Mouse (Mus musculus): Measurements from ENCODE around the gene Cad. TPM values are rescaled to one million over a fixed set of nuclear protein-coding genes. Genes with fewer than 3 reads are reported as not detected.
"Not testable (repeated sequence)": the region's sequence is repeated elsewhere in the genome, so short reads cannot be mapped to it uniquely, and the experiment has no call there.

The Cad gene
- polyA plus RNA-seq (2016; fragmentation: Nextera tagmentation; extraction: Ambion mirVana) = 42.7 and 50.9 TPM in 2 replicates

DNA sequence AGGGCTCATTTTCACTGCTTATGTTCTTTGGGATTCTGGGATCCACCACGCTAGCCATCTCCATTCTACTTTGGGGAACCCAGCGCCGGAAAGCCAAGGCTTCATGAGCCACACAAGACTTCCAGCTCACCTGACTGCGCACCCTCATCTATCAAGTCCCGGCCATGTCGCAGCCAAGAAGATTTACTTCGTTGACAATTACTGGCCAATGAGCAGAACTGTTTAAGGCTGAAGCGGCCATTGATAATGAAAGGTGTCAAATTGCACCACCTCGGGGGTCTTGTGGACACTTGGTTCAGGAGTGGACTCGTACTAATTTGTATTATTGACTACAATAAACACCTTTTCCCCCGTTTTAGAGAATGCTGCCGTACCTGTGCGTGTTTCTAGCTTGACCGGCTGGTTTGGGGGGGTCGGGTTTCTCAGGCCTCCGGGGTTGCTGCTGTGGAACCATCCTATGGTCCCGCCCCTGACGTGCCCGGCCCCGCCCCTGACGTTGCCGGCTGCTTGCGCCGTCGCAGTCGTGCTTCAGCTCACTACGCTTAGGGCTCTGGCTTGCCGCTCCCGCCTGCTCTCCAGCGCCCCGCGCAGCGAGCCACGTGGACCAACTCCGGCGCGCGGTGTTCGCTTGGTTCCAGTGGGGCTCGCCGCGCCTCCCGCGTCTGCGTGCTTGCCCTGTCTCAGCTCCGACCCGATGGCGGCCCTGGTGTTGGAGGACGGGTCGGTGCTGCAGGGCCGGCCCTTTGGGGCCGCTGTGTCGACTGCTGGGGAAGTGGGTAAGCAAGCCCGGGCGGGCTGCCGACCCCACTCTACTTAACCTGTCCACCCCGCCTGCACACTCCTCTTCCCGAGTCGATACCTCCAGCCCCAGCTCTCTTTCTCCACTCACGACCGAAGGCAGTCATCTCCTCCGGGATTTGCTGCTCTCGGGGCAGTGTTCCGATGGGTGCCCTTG, at the start of gene Cad:
Gene Cad, plus strand, starts transcription at position 520 of the 955 bp plus-strand sequence.
- peaks cover 15% of the 10 kb centered on the region; the same call in 1 of the 2 replicates for H3K4me1 ChIP-seq
- H3K9me3 ChIP-seq = no peaks in the 10 kb centered on the region
- H3K27ac ChIP-seq = peak within 1 kb of the TSS; percentile 93
- H3K27me3 ChIP-seq (ENCODE audit: insufficient read depth, poor library complexity, severe bottlenecking) = no peaks in the 10 kb centered on the region
- H3K4me3 ChIP-seq = peak within 1 kb of the TSS; percentile 84
- peak; percentile 97 for DNase-seq (ENCODE audit: low spot score)
- under 1% methylated on average over 64 of the region's 64 CpGs for WGBS
- H3K36me3 ChIP-seq = peaks cover 37% of the 10 kb centered on the region

DNA sequence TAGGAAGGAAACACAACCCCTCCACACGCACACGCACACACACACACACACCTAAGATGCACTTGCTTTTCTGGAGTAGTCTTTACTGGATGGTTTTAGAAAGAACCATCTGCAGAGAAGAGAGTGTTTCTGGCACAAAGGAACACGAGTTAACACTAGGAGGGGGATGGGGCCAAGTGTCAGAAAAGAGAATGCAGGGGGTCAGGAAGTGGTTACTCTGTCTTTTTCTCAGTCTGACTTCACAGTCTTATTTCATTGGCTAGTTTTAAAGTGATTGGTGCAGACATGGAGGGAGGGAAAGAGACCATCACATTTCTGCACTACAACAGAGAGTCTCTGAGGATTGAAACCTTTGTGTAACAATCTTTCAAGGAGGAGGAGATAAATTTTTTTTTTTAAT, 41.8 kb upstream of the Cad start:
- H3K4me1 ChIP-seq = peaks cover 9% of the 10 kb centered on the region
- no peaks in the 10 kb centered on the region for H3K9me3 ChIP-seq
- no peak overlapping the region for H3K4me3 ChIP-seq
- no peak for DNase-seq (ENCODE audit: low spot score)
- 62% methylated on average over 3 of the region's 3 CpGs for WGBS
- no peak overlapping the region for H3K27ac ChIP-seq
- no peaks in the 10 kb centered on the region for H3K36me3 ChIP-seq
- H3K27me3 ChIP-seq (ENCODE audit: insufficient read depth, poor library complexity, severe bottlenecking) = no peaks in the 10 kb centered on the region

DNA sequence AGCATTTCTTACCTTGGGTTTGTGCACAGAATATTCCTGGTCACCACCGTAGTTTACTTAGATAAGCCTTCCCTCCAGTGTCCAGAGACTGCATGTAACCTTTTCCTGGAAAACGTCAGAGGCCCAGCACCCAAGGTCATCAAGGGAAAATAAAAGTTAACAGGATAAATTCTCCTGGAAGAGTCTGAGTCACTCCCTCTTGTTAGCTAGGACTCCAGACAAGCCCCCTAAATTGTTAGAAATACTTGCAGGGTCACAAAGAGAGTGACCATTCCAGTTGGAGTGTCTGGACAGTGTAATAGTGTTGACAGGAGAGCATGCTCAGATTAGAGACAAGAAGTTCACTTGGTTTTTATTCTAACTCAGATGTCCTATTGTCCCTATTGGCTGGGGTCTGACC, 38.7 kb upstream of the Cad start:
- 11% methylated on average over 2 of the region's 2 CpGs for WGBS
- peaks cover 9% of the 10 kb centered on the region for H3K4me1 ChIP-seq
- peak overlapping the region; percentile 74 for H3K27ac ChIP-seq
- H3K9me3 ChIP-seq = no peaks in the 10 kb centered on the region
- peak overlapping the region; percentile 25; the same call in 1 of the 2 replicates for H3K4me3 ChIP-seq
- no peaks in the 10 kb centered on the region for H3K27me3 ChIP-seq (ENCODE audit: insufficient read depth, poor library complexity, severe bottlenecking)
- H3K36me3 ChIP-seq = no peaks in the 10 kb centered on the region
- no peak for DNase-seq (ENCODE audit: low spot score)

DNA sequence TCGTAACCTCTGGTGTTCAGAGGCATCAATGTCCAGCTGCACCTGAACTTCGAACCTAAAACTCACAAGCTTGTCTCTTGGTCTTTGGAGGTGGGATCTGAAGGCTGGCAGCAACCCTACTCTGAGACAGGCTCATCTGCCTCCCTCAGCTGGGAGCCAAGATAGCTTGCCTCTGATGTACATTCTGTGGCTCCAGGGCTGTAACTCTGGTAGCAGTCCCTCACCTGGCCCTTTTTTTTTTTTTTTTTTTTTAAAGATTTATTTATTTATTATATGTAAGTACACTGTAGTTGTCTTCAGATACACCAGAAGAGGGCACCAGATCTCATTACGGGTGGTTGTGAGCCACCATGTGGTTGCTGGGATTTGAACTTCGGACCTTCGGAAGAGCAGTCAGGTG, 32.8 kb upstream of the Cad start:
- not testable (repeated sequence) for H3K4me1 ChIP-seq; H3K36me3 ChIP-seq; H3K27ac ChIP-seq; DNase-seq (ENCODE audit: low spot score); H3K4me3 ChIP-seq; H3K9me3 ChIP-seq; H3K27me3 ChIP-seq (ENCODE audit: insufficient read depth, poor library complexity, severe bottlenecking)
- 82% methylated on average over 4 of the region's 5 CpGs for WGBS

GRCm38 (mm10) chr5:31022690-31023089, 31.9 kb upstream of the Cad start:
- WGBS = 56% methylated on average over 1 of the region's 1 CpGs
- no peak overlapping the region for H3K27ac ChIP-seq
- H3K9me3 ChIP-seq = no peaks in the 10 kb centered on the region
- H3K27me3 ChIP-seq (ENCODE audit: insufficient read depth, poor library complexity, severe bottlenecking) = no peaks in the 10 kb centered on the region
- no peak overlapping the region for H3K4me3 ChIP-seq
- H3K36me3 ChIP-seq = no peaks in the 10 kb centered on the region
- no peak for DNase-seq (ENCODE audit: low spot score)
- no peaks in the 10 kb centered on the region for H3K4me1 ChIP-seq

- no peak for DNase-seq (ENCODE audit: low spot score)
- H3K4me1 ChIP-seq = no peaks in the 10 kb centered on the region
- no peaks in the 10 kb centered on the region for H3K27me3 ChIP-seq (ENCODE audit: insufficient read depth, poor library complexity, severe bottlenecking)
- H3K27ac ChIP-seq = no peak overlapping the region
- WGBS = 17% methylated on average over 4 of the region's 4 CpGs
- H3K4me3 ChIP-seq = no peak overlapping the region
- no peaks in the 10 kb centered on the region for H3K9me3 ChIP-seq
- no peaks in the 10 kb centered on the region for H3K36me3 ChIP-seq
Measured at GRCm38 (mm10) chr5:31023254-31023653, 31.3 kb upstream of the Cad start.

DNA sequence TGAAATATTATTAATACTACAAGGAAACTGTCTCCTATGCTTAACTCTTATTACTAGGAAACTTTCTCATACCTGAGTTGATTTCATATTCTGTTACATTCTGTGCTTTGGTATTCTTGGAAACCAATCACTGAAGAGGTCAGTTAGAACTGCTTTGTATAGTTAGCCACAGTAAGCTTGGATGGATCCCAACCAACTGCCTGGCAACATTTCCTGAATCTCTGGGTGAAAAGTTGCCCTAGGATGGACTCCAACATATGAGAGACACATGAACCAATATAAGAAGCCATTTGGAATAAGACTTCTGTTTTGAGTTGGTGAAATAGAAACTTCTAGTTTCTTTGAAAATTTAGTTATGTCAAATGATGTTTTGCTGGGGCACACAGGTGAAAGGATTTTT, 29.9 kb upstream of the Cad start:
- no peak overlapping the region for H3K4me3 ChIP-seq
- no peaks in the 10 kb centered on the region for H3K36me3 ChIP-seq
- no peaks in the 10 kb centered on the region for H3K9me3 ChIP-seq
- H3K4me1 ChIP-seq = no peaks in the 10 kb centered on the region
- no peak for DNase-seq (ENCODE audit: low spot score)
- H3K27ac ChIP-seq = no peak overlapping the region
- H3K27me3 ChIP-seq (ENCODE audit: insufficient read depth, poor library complexity, severe bottlenecking) = no peaks in the 10 kb centered on the region

GRCm38 (mm10) chr5:31030926-31031325, 23.7 kb upstream of the Cad start:
- Histone ChIP-seq H3K27me3 (ENCODE audit: insufficient read depth, poor library complexity, severe bottlenecking) (no peaks in the 10 kb centered on the region), H3K36me3 (no peaks in the 10 kb centered on the region)

DNA sequence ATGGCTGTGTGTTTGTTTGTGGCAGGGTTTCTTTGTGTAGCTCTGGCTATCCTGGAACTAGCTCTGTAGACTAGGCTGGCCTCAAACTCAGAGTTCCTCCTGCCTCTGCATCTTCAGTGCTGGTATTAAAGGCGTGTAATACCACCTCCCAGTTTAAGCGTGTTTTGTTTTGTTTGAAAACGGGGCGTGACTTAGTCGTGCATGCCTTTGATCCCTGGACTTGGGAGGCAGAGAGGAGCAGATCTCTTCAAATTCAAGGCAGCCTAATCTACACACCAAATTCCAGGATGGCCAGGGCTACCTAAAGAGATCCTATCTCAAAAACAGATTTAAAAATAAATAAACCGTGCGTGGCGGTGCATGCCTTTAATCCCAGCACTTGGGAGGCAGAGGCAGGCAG, 23.1 kb upstream of the Cad start:
- WGBS = 83% methylated on average over 8 of the region's 8 CpGs
- H3K27me3 ChIP-seq (ENCODE audit: insufficient read depth, poor library complexity, severe bottlenecking) = no peaks in the 10 kb centered on the region
- H3K4me1 ChIP-seq = peaks cover 4% of the 10 kb centered on the region; the same call in 1 of the 2 replicates
- H3K4me3 ChIP-seq = no peak overlapping the region
- no peaks in the 10 kb centered on the region for H3K9me3 ChIP-seq
- H3K27ac ChIP-seq = no peak overlapping the region
- DNase-seq (ENCODE audit: low spot score) = no peak
- H3K36me3 ChIP-seq = no peaks in the 10 kb centered on the region

More at GRCm38 (mm10) chr5:31030926-31031325, 23.7 kb upstream of the Cad start:
- Histone ChIP-seq H3K9me3 (no peaks in the 10 kb centered on the region), H3K4me1 (peaks cover 4% of the 10 kb centered on the region; the same call in 1 of the 2 replicates), H3K4me3 (no peak overlapping the region), H3K27ac (no peak overlapping the region)
- no peak for DNase-seq (ENCODE audit: low spot score)
- WGBS = 84% methylated on average over 4 of the region's 4 CpGs

GRCm38 (mm10) chr5:31034669-31035068, 19.9 kb upstream of the Cad start:
- peaks cover 13% of the 10 kb centered on the region for H3K4me1 ChIP-seq
- WGBS = 89% methylated on average over 6 of the region's 6 CpGs

GRCm38 (mm10) chr5:31036556-31036955, 18.0 kb upstream of the Cad start:
- H3K27me3 ChIP-seq (ENCODE audit: insufficient read depth, poor library complexity, severe bottlenecking); H3K9me3 ChIP-seq; H3K27ac ChIP-seq; H3K4me3 ChIP-seq; DNase-seq (ENCODE audit: low spot score): not testable (repeated sequence)
- Histone ChIP-seq H3K4me1 (peaks cover 13% of the 10 kb centered on the region), H3K36me3 (peaks cover 35% of the 10 kb centered on the region)
- WGBS = 83% methylated on average over 11 of the region's 11 CpGs

More at GRCm38 (mm10) chr5:31034669-31035068, 19.9 kb upstream of the Cad start:
- Histone ChIP-seq H3K27me3 (ENCODE audit: insufficient read depth, poor library complexity, severe bottlenecking) (no peaks in the 10 kb centered on the region), H3K4me3 (no peak overlapping the region), H3K9me3 (no peaks in the 10 kb centered on the region), H3K36me3 (peaks cover 25% of the 10 kb centered on the region), H3K27ac (no peak overlapping the region)
- DNase-seq (ENCODE audit: low spot score) = no peak

GRCm38 (mm10) chr5:31038171-31038845, 16.3 kb upstream of the Cad start:
- 93% methylated on average over 7 of the region's 7 CpGs for WGBS
- no peak for DNase-seq (ENCODE audit: low spot score)
- Histone ChIP-seq H3K4me3 (no peak overlapping the region), H3K36me3 (peaks cover 53% of the 10 kb centered on the region), H3K4me1 (peaks cover 13% of the 10 kb centered on the region), H3K9me3 (no peaks in the 10 kb centered on the region), H3K27ac (no peak overlapping the region), H3K27me3 (ENCODE audit: insufficient read depth, poor library complexity, severe bottlenecking) (no peaks in the 10 kb centered on the region)

- no peaks in the 10 kb centered on the region for H3K9me3 ChIP-seq
- 93% methylated on average over 6 of the region's 6 CpGs for WGBS
- no peaks in the 10 kb centered on the region for H3K4me1 ChIP-seq
- no peak overlapping the region for H3K4me3 ChIP-seq
- no peak overlapping the region for H3K27ac ChIP-seq
- peaks cover 25% of the 10 kb centered on the region for H3K36me3 ChIP-seq
- no peaks in the 10 kb centered on the region for H3K27me3 ChIP-seq (ENCODE audit: insufficient read depth, poor library complexity, severe bottlenecking)
- no peak for DNase-seq (ENCODE audit: low spot score)
Measured at GRCm38 (mm10) chr5:31046416-31046815, 8.2 kb upstream of the Cad start.

Measured in heart, embryonic 10.5 days (tissue).